Mouse (Mus musculus) liver, embryonic 16.5 days (tissue): Measurements from ENCODE around the gene Rab11fip3. TPM values are rescaled to one million over a fixed set of nuclear protein-coding genes. Genes with fewer than 3 reads are reported as not detected.
A peak's percentile ranks its signal among the peaks of the same experiment; 100 is the strongest.

Source experiments
- ATAC-seq: fragments of 200-750 bp; cut with Nextera tagmentation; 2 replicates; pipeline ENCODE4 v1.8.0; 2017; ENCODE audit warnings: low read depth, mild to moderate bottlenecking, moderate number of reproducible peaks, moderate library complexity
- H3K27ac ChIP-seq: fragments of 300-500 bp; sonication (generic); 2 replicates; pipeline ENCODE4 v1.5.1; 2014; ENCODE audit warnings: mild to moderate bottlenecking, low read length
- H3K27me3 ChIP-seq: fragments of 300-500 bp; sonication (generic); 2 replicates; pipeline ENCODE4 v1.6.1; 2014; ENCODE audit warnings: low read depth, low read length, mixed read lengths; ENCODE audit not compliant: control insufficient read depth, insufficient read depth
- H3K36me3 ChIP-seq: fragments of 300-500 bp; sonication (generic); 2 replicates; pipeline ENCODE4 v1.6.1; 2014; ENCODE audit warnings: mild to moderate bottlenecking; ENCODE audit not compliant: control insufficient read depth, insufficient read depth
- H3K4me1 ChIP-seq: fragments of 300-500 bp; sonication (generic); 2 replicates; pipeline ENCODE4 v1.6.1; 2014; ENCODE audit warnings: low read depth, low read length, mixed read lengths; ENCODE audit not compliant: control insufficient read depth
- H3K4me2 ChIP-seq: fragments of 300-500 bp; sonication (generic); 2 replicates; pipeline ENCODE4 v1.6.1; 2014; ENCODE audit warnings: low read depth, low read length, mixed read lengths
- H3K4me3 ChIP-seq: fragments of 300-500 bp; sonication (generic); 2 replicates; pipeline ENCODE4 v1.5.1; 2014; ENCODE audit warnings: low read depth, mild to moderate bottlenecking, low read length
- H3K9ac ChIP-seq: fragments of 300-500 bp; sonication (generic); 2 replicates; pipeline ENCODE4 v1.6.1; 2014; ENCODE audit warnings: low read depth, low read length
- H3K9me3 ChIP-seq: fragments of 300-500 bp; sonication (generic); replicated peaks from 2 replicates; pipeline ENCODE4 v1.6.1; 2016; ENCODE audit warnings: low read length; ENCODE audit not compliant: control insufficient read depth
- WGBS: fragments of 180-500 bp; shearing (Covaris S2); extraction: QIAGEN DNeasy Blood & Tissue Kit; methylation state at CpG from one replicate; pipeline ENCODE4 v1.1.7; 2014; ENCODE audit not compliant: insufficient replicate concordance; 5-methylcytosine and 5-hydroxymethylcytosine counted together
- polyA plus RNA-seq: library from polyadenylated mRNA; unstranded; fragments of >200 nt; fragmentation: Nextera tagmentation; extraction: Ambion mirVana; gene quantifications from 2 replicates; pipeline ENCODE4 v1.2.1, GENCODE M21; 2015

Rab11fip3 gene
- polyA plus RNA-seq, 1 experiment from 2014 or later = 1.7 TPM

DNA sequence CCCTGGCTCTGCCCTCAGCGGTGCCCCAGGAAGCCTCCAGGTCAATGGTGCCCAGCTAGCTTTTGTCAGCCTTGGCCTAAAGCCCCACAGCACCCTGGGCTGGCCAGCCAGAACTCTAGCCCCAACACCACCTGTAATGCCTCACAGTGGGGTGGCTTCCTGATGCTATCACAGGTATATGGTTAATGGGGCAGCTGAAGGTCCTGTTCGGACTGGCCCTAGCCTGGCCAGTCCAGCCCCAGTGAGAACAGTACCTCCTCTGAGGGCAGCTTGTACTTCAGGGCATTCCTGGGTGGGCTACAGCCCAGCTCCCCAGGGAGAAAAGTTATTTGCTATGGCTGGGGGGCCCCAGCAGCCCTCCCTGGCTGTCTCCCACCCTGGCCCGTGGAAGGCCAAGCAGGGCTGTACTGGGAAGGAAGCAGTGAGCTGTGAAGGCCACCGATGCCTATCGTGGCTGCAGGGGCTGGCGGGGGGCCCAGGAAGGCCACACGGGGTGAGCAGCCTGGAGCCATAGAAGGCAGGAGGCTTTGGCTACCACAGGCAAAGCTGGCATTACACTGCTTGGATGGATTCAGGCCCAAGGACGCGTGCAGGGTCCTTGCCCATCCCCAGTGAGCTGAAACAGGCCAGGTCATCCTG is 123.7 kb downstream of the Rab11fip3 start:
- H3K27ac ChIP-seq = peak overlapping the region; percentile 99
- H3K4me2 ChIP-seq = peak overlapping the region; percentile 54
- no peak overlapping the region for H3K4me3 ChIP-seq
- H3K9me3 ChIP-seq = no peaks in the 10 kb centered on the region
- ATAC-seq = no peak
- peaks cover 59% of the 10 kb centered on the region for H3K4me1 ChIP-seq
- peak overlapping the region; percentile 66 for H3K9ac ChIP-seq
- no peaks in the 10 kb centered on the region; the same call in 1 of the 2 replicates for H3K36me3 ChIP-seq
- H3K27me3 ChIP-seq = peaks cover 12% of the 10 kb centered on the region
- WGBS = 71% methylated on average over 9 of the region's 9 CpGs

DNA sequence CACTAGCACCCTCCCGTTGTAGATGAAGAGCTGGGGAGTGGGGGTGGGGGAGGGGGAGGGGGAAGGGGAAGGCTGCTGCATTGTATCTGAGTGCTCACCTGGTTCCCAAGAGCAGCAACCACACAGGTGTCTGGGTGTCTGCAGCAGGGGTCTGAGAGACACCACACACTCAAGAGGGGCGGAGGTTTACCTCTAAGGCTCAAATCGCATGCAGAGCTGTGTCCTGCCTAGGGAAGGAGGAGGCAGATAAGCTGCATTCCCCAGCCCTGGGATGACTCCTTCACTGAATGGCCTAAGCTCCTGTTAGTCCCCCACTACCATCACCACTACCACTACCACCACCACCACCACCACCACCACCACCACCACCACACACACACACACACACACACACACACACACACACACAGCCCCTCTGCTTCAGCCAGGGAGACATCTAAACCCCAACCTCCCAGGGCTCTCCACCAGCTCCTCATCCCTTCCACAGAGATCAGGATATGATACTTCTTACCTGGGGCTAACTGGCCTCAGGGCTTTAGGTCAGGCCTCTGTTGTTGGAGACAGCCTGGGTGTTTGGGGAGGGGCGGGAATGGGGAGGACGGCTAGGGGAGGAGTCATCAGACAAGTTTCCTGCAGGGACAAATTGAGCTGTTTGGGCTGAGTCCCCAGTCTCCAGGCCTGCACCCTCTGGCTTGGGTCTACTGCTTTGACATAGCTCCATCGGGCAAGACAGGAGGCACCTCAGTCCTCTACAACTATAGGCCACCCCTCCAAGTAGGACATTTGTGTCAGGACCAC is 124.8 kb downstream of the Rab11fip3 start, which contains the start of the genes Pigq and Nhlrc4:
Gene Pigq (minus strand): TSS at position 571 of the 798 bp plus-strand sequence.
Gene Nhlrc4 (minus strand): TSS at position 596 of the 798 bp plus-strand sequence.
- peak within 1 kb of the TSS; percentile 99 for H3K27ac ChIP-seq
- H3K4me1 ChIP-seq = peaks cover 65% of the 10 kb centered on the region

DNA sequence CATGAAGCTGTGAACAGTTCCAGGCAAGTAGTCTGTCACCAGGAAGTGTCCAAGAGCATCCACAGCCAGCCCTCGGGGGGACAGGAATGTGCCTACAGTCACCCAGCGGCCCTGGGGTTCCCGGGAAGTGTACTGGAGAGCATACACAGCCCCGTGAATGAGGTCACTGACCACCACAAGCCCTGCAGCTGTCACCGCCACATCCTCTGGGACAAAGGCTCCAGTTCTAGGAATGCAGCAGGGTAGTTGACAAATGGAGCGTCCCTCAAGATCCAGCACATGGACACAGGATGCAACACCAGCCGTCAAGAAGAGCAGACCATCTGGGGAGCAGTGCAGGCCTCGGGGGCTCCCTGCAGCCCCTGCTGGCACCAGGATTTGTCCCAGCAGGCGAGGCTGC is 125.6 kb downstream of the Rab11fip3 start:
- no peaks in the 10 kb centered on the region for H3K27me3 ChIP-seq
- peak overlapping the region; percentile 99 for H3K27ac ChIP-seq
- H3K36me3 ChIP-seq = peaks cover 15% of the 10 kb centered on the region
- H3K4me1 ChIP-seq = peaks cover 72% of the 10 kb centered on the region
- 66% methylated on average over 9 of the region's 9 CpGs for WGBS
- peak overlapping the region; percentile 96 for H3K4me3 ChIP-seq
- peak overlapping the region; percentile 76 for H3K4me2 ChIP-seq
- ATAC-seq = no peak
- H3K9me3 ChIP-seq = no peaks in the 10 kb centered on the region
- H3K9ac ChIP-seq = peak overlapping the region; percentile 74

More for the DNA sequence above, 124.8 kb downstream of the Rab11fip3 start, which contains the start of the genes Pigq and Nhlrc4:
- peak within 1 kb of the TSS; percentile 96 for H3K4me3 ChIP-seq
- H3K36me3 ChIP-seq = peaks cover 7% of the 10 kb centered on the region
- ATAC-seq = peak; percentile 58
- WGBS = 37% methylated on average over 6 of the region's 6 CpGs
- H3K27me3 ChIP-seq = peaks cover 1% of the 10 kb centered on the region
- H3K4me2 ChIP-seq = peak within 1 kb of the TSS; percentile 76
- H3K9ac ChIP-seq = peak within 1 kb of the TSS; percentile 74
- H3K9me3 ChIP-seq = no peaks in the 10 kb centered on the region

DNA sequence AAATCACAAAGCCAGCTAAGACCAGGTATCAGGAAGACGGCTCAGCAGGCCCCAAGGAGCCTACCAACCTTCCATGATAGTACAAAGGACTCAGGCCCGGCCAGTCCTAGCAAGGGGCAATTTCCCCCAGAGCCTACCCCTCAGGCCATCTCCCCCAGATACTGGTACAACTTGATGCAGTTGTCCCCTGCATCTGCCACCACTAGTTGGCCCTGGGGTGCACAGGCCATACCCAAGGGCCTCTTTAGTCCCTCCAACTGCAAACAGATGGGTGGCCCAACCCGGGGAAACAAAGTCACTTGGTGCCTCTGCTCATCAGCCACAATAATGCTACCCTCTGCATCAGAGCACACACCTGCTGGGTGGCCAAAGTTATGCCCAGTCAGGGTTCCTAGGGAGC is 126.1 kb downstream of the Rab11fip3 start:
- 23% methylated on average over 3 of the region's 3 CpGs for WGBS
- no peaks in the 10 kb centered on the region for H3K9me3 ChIP-seq
- peak; percentile 10 for ATAC-seq
- peaks cover 21% of the 10 kb centered on the region for H3K36me3 ChIP-seq
- H3K4me1 ChIP-seq = peaks cover 71% of the 10 kb centered on the region
- peak overlapping the region; percentile 99 for H3K27ac ChIP-seq
- H3K4me2 ChIP-seq = peak overlapping the region; percentile 76
- peak overlapping the region; percentile 74 for H3K9ac ChIP-seq
- H3K4me3 ChIP-seq = peak overlapping the region; percentile 96
- no peaks in the 10 kb centered on the region for H3K27me3 ChIP-seq

DNA sequence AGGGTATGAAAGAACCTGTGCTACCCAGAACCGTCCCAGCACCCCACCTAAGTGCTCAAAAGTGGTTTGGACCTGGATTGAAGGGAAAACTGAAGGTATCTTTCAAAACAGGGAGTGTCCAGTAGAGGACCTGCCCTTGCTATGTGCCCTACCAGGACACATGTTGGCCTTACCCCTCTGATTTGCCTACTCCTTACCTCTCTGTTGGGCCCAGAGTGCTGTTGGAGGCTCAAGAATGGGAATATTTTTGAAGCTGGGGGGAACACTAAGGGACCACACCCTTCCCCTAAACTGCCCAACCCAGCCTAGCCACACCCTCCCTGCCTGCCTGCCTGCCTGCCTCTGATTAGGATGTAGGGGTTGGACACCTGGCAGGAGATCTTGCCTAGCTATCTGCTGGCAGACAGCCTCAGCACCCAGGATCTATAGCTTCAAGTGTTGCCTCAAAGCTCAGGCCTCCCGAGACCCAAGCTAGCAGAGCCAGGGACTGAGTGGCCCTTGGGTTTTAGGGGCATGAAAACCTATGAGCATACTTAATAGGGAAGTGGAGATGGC is 126.7 kb downstream of the Rab11fip3 start:
- H3K27ac ChIP-seq = peak overlapping the region; percentile 99
- H3K4me2 ChIP-seq = peak overlapping the region; percentile 76
- peak; percentile 92 for ATAC-seq
- no peaks in the 10 kb centered on the region for H3K27me3 ChIP-seq
- H3K9me3 ChIP-seq = no peaks in the 10 kb centered on the region
- WGBS = 20% methylated on average over 2 of the region's 2 CpGs
- peaks cover 26% of the 10 kb centered on the region for H3K36me3 ChIP-seq
- H3K4me1 ChIP-seq = peaks cover 65% of the 10 kb centered on the region
- peak overlapping the region; percentile 99 for H3K9ac ChIP-seq
- H3K4me3 ChIP-seq = peak overlapping the region; percentile 96

DNA sequence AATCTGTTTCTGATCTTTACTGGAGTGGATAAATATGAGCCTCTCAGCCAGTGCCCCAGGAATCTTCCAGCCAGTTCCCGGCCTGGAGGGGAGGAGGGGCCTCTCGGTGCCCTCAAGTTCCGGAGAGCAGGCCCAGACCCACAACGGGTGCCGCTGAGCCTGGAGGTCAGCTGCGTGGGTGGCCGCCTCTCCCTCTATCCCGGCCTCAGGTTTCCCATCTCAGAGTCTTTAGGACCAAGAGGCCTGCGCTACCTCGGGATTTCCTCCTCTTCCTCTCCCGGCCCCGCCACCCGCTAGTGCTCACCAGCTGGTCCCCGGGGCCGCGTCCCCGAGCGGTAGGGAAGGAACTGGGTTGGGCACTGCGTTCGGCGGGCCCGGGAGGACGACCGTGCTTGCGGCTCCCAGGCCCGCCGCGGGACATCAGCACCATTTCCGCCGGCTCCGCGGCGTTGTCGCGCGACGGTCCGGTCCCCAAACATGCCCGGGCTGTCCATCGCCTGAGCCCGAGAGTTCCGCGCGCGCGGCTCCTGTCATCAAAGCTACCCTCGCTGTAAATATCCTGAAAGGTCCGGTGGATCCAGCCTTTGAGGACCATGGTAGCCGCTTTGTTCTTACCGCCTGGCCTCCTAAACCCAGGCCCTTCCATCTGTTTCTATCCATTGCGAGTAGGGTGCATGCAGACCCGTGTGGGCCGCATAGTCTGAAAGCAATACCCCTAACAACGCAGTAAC is 127.7 kb downstream of the Rab11fip3 start:
- peak overlapping the region; percentile 71 for H3K4me2 ChIP-seq
- WGBS = 2% methylated on average over 51 of the region's 54 CpGs
- peak overlapping the region; percentile 99 for H3K9ac ChIP-seq
- 0 out of 2 replicates have a peak, but pooled peaks have one; percentile 2 for ATAC-seq
- H3K36me3 ChIP-seq = peaks cover 36% of the 10 kb centered on the region
- H3K27ac ChIP-seq = peak overlapping the region; percentile 99
- H3K4me1 ChIP-seq = peaks cover 57% of the 10 kb centered on the region
- no peaks in the 10 kb centered on the region for H3K27me3 ChIP-seq
- peak overlapping the region; percentile 96 for H3K4me3 ChIP-seq
- no peaks in the 10 kb centered on the region for H3K9me3 ChIP-seq

Other genes with a start within 250 kb of the Rab11fip3 start
- 10.8 and 11.6 TPM in 2 replicates for gene Wdr24, start 245.9 kb downstream of the Rab11fip3 start, polyA plus RNA-seq
- 20.7 and 23.5 TPM in 2 replicates for gene Jmjd8, start 240.7 kb downstream of the Rab11fip3 start, polyA plus RNA-seq
- gene Stub1, start 236.2 kb downstream of the Rab11fip3 start, polyA plus RNA-seq = 106 and 112 TPM in 2 replicates
- 0.30 and 0.45 TPM in 2 replicates for gene Rhbdl1, start 232.3 kb downstream of the Rab11fip3 start, polyA plus RNA-seq
- gene Gm20683, start 227.8 kb downstream of the Rab11fip3 start, polyA plus RNA-seq = 0.64 and 0.65 TPM in 2 replicates
- 11.4 and 12.3 TPM in 2 replicates for gene Rhot2, start 224.7 kb downstream of the Rab11fip3 start, polyA plus RNA-seq
- 7.2 and 7.8 TPM in 2 replicates for gene Wdr90, start 208.1 kb downstream of the Rab11fip3 start, polyA plus RNA-seq
- 32.8 and 37.0 TPM in 2 replicates for gene Mcrip2, start 200.8 kb downstream of the Rab11fip3 start, polyA plus RNA-seq
- gene Mettl26, start 194.5 kb downstream of the Rab11fip3 start, polyA plus RNA-seq = 47.8 and 50.5 TPM in 2 replicates
- gene Wfikkn1, start 188.7 kb downstream of the Rab11fip3 start, polyA plus RNA-seq = 0.30 and 0.42 TPM in 2 replicates
- gene Rab40c, start 149.8 kb downstream of the Rab11fip3 start, polyA plus RNA-seq = 6.2 and 7.0 TPM in 2 replicates
- gene Pigq, start 124.6 kb downstream of the Rab11fip3 start, polyA plus RNA-seq = 147 and 154 TPM in 2 replicates
- 6.8 and 7.8 TPM in 2 replicates for gene Nhlrc4, start 124.6 kb downstream of the Rab11fip3 start, polyA plus RNA-seq
- 0.13 and 0.16 TPM in 2 replicates for gene A930017K11Rik, start 117.0 kb downstream of the Rab11fip3 start, polyA plus RNA-seq
- 8.0 and 9.9 TPM in 2 replicates for gene Capn15, start 83.8 kb downstream of the Rab11fip3 start, polyA plus RNA-seq
- gene Decr2, start 20.8 kb upstream of the Rab11fip3 start, polyA plus RNA-seq = 21.2 and 26.3 TPM in 2 replicates
- gene Nme4, start 26.0 kb upstream of the Rab11fip3 start, polyA plus RNA-seq = 30.1 and 30.9 TPM in 2 replicates
- 1.2 and 1.6 TPM in 2 replicates for gene Tmem8, start 43.7 kb upstream of the Rab11fip3 start, polyA plus RNA-seq
- gene Mrpl28, start 53.9 kb upstream of the Rab11fip3 start, polyA plus RNA-seq = 106 and 117 TPM in 2 replicates
- gene Axin1, start 69.1 kb upstream of the Rab11fip3 start, polyA plus RNA-seq = 2.3 and 2.6 TPM in 2 replicates
- gene Pdia2, start 129.5 kb upstream of the Rab11fip3 start, polyA plus RNA-seq = 55.6 and 65.1 TPM in 2 replicates
- gene Rgs11, start 133.4 kb upstream of the Rab11fip3 start, polyA plus RNA-seq = 0.48 and 0.63 TPM in 2 replicates
- gene Arhgdig, start 138.2 kb upstream of the Rab11fip3 start, polyA plus RNA-seq = 3.3 TPM in 2 replicates
- 18.5 and 21.4 TPM in 2 replicates for gene Fam234a, start 174.7 kb upstream of the Rab11fip3 start, polyA plus RNA-seq
- 25.4 and 26.8 TPM in 2 replicates for gene Luc7l, start 183.3 kb upstream of the Rab11fip3 start, polyA plus RNA-seq